Mouse (Mus musculus) regulatory T cell (primary cell): ENCODE measurements around the gene Olfr651.
"Not testable (repeated sequence)": the region's sequence is repeated elsewhere in the genome, so short reads cannot be mapped to it uniquely, and the experiment has no call there.

Source experiments
- in situ Hi-C: fragments of 300-600 bp; cut with MboI, MseI; formaldehyde crosslinking; loops from one replicate; pipeline ENCODE4 v1.15.1; 2025; ENCODE audit warnings: high pct_unique_total_duplicates

Gene Olfr651

DNA sequence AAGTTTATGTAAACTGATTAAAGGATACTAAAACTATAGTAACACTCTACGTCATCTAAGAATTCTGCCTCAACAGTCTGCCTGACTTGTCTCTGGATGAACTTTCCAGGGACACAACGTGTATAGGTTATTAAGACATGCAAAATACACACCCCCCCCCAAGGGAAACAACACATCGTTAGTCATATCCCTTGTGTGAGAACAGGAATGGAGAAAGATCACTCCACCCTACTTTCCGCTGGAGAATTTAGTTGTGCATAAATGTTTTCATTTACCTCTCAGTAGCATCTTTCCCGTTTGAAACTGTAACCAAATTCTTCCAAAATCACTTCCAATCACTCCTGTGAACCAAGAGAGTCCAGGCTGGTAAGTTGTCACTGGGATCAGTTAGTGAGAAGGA lies at the start of gene Olfr651:
Gene Olfr651, plus strand, starts transcription at position 301 of the 400 bp plus-strand sequence.
- in situ Hi-C loops = no loop called here

DNA sequence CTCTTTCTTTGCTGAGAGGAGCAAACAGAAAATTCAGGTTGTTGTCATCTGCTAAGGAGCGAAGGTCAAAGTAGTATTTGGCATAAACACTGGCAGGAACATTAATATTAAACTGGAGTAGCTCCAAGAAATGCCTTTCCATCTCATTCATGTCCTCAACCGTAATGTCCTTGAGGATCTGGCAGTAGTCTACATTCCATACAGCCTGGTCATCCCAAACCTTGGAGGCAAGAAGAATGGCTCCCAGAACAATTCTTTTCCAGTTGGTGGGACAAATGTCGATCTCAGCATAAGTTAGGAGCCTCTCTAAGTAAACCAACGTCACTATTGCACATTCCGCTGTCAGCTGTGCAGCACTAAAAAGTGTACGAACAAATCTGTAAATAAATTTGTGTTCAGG lies 48.7 kb upstream of the Olfr651 start:
- in situ Hi-C loops = loop anchor here (5.0 kb wide), 1 partner anchor 101 kb away; the partner anchor contains the start of gene Olfr655

DNA sequence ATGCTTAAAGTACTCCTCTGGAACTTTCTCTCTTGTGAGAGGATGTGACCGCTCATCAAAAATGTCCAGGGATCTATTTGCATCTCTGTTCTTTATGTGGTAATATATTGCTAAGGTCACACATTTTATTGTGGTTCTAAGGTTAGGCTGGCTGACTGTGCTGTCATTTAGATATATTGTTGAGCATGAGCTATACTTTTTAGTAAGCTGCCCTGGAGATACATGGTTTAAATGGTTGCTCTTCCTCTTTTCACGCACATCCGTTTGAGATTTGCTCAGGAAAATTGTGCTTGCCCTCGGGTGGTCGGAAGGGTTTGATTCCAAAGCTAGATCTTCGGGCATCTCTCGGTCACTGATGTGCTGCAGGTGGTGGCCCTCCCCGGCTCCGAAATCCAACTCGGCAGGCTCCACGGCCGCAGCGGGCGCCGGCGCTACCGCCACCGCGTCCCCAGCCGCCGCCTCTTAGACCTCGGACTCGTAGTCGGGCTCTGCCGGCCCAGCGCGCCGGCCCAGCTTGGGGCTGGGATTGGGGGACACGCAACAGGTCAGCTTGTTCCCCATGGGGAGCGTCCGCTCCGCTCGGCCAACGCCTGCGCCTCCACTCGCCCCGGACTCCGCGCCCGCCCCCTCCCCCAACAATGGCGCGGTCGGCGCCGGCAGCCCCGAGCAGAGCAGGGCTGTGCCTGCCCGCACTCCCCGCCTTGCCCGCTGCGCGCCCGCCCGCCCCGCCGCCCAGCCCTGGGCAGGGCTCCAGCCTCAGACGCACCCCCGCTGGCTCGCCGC lies 48.2 kb upstream of the Olfr651 start:
- in situ Hi-C loops = loop anchor here (5.0 kb wide), 1 partner anchor 101 kb away; the partner anchor contains the start of gene Olfr655

DNA sequence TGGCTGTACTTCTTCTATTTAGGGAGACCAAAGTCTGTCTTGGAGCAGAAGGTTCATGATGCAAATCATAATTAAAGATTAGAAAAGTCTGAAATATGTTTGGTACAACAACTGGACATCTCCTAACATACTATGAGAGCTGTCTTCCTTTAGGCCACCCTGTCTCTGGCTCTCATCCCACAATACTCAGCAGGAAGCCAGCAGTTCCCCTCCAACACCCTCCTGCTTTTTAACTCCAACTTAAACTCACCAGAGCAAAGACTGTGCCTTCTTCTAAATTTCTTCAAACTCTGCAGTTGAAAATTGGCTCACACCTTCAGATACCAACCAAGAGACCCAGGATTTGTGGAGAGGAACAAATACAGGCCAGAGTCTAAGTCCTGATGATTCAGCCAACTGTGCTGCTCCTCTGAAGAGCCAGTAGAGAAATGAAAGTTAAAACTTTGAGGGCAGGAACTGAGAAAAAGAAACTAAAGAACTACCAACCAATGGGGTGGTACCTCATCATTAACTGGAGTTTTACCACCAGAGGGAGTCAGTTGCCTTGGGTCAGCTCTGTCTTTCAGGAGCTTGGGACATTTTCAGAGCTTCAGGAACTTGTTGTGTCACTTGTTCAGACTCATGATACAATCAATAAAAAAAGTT lies 42.4 kb upstream of the Olfr651 start, which contains the start of gene Trim30d:
Gene Trim30d, minus strand, starts transcription at position 429 of the 645 bp plus-strand sequence.
- in situ Hi-C loops = not testable (repeated sequence)

DNA sequence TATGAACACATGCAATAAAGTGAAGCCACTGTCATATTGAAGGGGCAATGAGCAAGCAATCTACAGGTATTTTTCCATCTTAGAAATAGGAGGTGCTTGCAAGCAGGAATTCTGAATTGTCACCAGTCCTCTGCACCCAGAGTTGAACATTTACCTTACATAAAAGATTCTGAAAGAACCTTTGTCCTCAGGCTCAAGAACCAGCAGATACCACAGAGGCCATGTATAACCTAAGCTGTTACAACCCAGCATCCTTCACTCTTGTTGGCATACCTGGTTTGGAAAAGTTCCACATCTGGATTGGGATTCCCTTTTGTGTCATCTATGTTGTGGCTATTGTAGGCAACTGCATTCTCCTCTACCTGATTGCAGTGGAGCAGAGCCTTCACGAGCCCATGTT lies 2.8 kb downstream of the Olfr651 start:
- in situ Hi-C loops = no loop called here

DNA sequence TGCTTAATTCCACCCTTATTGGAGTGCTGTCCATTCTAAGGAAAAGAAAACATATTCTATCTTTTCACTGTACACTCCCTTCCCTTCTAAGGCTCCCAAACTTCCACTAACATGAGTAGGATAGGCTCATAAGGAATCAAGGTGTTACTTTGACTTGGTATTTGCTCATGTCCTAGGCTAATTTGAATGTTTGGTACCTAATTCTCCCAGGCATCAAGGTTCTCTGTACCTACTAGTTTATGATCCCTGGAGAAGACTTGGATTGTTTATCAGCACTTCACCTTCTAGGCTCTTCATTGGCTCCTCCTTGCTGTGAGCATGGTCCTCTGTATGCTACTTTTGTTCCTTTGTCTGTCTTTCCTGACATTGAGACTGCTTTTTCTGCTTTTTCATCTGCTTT lies 10.7 kb downstream of the Olfr651 start, which contains the start of gene Olfr652:
Gene Olfr652, plus strand, starts transcription at position 301 of the 400 bp plus-strand sequence.
- in situ Hi-C loops = no loop called here

DNA sequence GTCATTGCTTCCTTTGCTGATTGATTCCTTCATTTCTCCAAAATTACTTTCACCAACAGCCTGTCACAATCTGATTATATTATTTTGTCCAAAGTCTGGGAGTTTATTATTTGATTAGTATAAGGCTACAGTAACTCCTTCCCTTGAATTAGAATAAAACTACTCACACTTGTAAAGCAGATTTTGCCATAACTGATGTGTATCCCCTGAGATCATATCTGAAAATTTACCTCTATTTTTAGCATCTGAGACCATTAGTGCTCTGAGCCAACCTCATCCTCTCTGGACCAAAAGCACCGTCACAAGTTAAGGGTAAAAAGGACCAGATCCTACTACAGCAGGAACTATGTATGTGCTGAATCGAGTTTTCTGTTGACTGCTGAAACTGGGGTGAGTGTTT lies 27.1 kb downstream of the Olfr651 start, which contains the start of gene Olfr653:
Gene Olfr653, plus strand, starts transcription at position 301 of the 400 bp plus-strand sequence.
- in situ Hi-C loops = no loop called here

DNA sequence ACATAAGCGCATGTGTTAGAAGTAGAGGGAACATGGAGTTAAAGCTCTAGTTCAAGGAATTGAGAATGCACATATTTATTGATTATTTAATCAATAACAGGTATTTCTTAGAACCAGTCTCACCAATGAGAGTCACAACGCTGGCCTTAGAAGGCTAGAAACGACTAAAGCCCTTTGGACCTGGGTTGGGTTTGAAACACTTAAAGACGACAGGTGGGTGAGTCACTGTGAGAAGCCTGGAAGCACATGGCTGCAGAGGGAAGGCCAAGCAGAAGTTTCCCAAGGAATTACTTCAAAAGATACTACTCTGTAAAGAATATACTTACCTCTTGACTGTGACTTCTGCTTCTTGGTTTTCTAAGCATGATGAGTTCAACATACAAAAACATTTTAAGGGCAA lies 30.9 kb downstream of the Olfr651 start:
- in situ Hi-C loops = no loop called here

DNA sequence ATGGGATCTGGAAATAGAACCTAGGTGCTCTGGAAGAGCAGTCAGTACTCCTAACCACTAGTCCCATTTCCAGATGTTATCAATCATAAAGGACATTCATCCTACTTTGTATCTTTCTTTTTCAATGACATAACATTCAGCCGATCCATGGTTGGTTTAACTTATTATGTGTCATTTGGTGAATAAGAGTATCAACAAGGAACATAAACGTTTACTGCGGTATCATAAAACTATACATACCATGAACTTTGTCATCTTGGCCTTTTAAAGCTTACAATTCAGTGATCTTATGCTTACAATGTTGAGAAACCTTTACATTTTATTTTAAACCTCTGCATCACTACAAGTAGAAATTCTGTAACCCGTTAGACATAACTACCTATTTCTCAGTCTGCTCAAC lies 31.5 kb downstream of the Olfr651 start:
- in situ Hi-C loops = no loop called here

DNA sequence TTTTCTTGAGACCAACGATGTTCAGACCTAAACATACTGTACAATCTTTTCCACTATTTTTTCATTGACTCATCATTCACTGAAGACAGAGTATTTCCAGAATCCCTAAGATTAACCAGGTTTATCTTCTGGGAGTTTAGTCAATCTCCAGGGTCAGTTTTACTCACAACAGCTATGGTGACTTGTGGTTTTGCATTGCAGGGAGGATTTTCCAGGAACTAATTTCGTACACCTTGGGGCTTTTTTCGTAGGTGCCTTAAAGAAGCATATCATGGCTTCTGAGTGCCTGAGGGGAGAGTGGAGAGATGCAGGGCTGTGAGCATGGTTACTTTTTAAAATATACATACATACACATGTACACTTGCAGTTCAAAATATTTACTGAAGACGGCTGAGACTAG lies 36.8 kb downstream of the Olfr651 start, which contains the start of gene Olfr654:
Gene Olfr654, plus strand, starts transcription at position 301 of the 400 bp plus-strand sequence.
- in situ Hi-C loops = no loop called here

DNA sequence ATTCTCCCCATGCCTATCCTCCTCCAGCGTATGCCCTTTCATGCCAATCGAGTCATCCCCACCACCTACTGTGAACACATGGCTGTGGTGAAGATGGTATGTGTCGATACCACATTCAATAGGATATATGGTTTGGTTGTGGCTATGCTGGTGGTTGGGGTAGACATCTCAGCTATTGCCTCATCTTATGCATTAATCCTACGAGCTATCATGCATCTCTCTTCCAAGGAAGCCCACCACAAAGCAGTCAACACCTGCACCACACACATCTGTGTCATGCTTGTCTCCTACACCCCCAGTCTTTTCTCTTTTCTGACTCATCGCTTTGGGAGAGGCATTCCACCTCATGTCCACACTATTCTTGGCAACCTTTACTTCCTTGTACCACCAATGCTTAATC lies 38.3 kb downstream of the Olfr651 start:
- in situ Hi-C loops = no loop called here

DNA sequence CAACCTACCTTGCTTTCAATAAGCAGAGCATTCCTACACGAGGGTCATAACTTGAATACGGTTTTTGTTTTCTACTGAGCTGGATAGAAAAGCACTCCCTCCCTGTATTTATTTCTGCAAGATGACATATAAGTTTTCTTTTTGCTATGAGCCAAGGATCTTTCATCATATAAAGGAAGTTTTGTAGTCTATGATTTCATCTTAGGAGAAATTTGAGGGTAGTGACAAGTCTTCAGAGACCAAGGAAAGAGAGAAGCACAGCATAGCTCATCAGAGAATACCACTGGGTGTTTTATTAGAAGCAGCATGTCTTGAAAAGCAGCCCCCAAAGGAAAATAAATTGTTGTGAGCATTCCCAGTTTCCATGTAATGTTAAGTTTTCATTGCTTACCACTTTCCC lies 51.7 kb downstream of the Olfr651 start, which contains the start of gene Olfr655:
Gene Olfr655, minus strand, starts transcription at position 101 of the 400 bp plus-strand sequence.
- in situ Hi-C loops = loop anchor here (5.0 kb wide), 3 partner anchors 99 to 234 kb away; partner anchors contain the start of gene Trim30b

DNA sequence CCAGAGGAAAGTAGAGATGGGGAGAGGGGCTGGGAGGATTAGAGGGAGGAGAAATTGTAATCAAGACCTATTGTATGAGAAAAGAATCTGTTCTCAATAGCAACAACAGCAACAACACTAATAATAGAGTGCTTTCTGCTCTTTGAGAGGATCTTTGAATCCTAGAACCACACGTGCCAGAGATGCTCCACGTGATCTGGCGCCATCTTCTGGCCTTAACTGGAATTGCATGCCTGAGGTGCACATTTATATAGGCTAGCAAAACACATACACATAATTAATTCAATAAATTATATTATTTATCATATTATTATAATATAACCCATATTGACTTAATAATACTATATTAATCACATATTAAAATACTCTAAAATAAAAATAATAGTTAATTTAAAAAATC lies 53.2 kb downstream of the Olfr651 start:
- in situ Hi-C loops = loop anchor here (5.0 kb wide), 3 partner anchors 101 to 236 kb away; partner anchors contain the start of gene Trim30b
